Mouse (Mus musculus): ENCODE data around the gene Ahcy. TPM values are rescaled to one million over a fixed set of nuclear protein-coding genes. Genes with fewer than 3 reads are reported as not detected.
A peak's percentile ranks its signal among the peaks of the same experiment; 100 is the strongest.

Gene Ahcy
- polyA plus RNA-seq, 1 experiment from 2014 or later, result 85.6 TPM

DNA sequence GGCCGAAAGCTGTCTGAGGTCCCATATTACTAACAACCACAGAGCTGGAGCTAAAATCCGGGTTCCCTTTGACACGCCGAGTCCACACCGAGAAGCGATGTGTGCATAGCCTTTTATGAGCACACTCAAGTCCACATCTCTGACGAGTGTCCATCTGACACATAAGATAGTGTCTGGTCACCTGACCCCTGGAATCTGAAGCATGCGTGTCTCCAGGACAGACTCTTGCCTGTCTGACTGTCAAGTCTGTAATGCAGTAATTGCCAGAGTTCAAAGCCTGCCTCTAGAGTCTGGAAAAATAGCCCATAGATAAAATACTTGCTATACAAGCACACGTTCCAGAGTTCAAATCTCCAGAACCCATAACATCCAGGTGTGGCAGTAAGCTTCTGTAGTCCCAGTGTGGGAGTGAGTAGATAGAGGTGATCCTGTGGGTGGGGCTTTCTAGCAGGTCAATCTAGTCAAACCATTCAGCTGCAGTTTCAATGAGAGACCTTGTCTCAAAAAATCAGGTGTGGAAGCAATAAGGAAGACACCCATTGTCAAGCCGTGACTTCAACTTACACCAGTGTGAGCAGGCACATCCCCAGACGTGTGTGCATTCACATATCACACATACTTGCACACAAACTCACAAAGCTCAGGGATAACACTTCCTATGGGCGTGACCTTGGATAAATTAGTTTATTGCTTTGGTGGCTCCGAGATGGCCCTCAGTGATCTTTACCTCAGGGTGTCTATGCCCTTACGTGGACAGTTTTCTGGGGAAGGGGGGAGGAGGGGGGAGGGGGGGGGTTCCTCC is 25.9 kb upstream of the Ahcy start:
- no peak overlapping the region for H3K9ac ChIP-seq
- 63% methylated on average over 14 of the region's 14 CpGs for WGBS
- no peak overlapping the region for H3K4me3 ChIP-seq (ENCODE audit: low read depth, low read length)
- no peaks in the 10 kb centered on the region for H3K36me3 ChIP-seq (ENCODE audit: insufficient read depth)
- no peak for TF ChIP-seq CTCF (IDR thresholded peaks at IDR 0.05; ENCODE audit: low read depth)
- H3K4me1 ChIP-seq (ENCODE audit: insufficient read depth), result no peaks in the 10 kb centered on the region
- H3K27me3 ChIP-seq (ENCODE audit: insufficient read depth, low read length), result no peaks in the 10 kb centered on the region
- DNase-seq (no peak), ATAC-seq (ENCODE audit: insufficient read depth) (no peak)
- H3K4me2 ChIP-seq, result no peak overlapping the region
- H3K9me3 ChIP-seq (ENCODE audit: low read depth, low read length), result no peaks in the 10 kb centered on the region
- H3K27ac ChIP-seq (ENCODE audit: low read depth), result no peak overlapping the region

DNA sequence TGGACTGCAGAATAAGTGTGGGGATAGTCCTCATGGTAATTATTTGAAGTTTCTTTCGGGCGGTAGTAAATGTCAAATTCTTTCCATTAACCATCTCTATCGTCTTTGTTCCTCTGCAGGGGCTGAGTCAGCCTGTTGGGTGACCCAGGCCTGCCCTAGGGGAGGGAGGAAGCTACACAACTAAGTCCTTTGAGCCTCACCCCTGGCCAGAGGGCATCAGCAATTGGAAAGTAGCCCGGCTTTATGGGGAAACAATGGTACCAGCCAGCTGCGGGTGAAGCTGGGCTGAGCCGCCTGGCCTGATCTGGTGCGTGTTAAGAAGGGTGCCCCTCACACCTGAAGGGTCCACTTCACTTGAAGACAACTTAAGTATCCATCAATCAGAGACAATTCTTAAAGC is 25.1 kb upstream of the Ahcy start:
- no peaks in the 10 kb centered on the region for H3K27me3 ChIP-seq (ENCODE audit: insufficient read depth, low read length)
- H3K36me3 ChIP-seq (ENCODE audit: insufficient read depth), result no peaks in the 10 kb centered on the region
- H3K4me1 ChIP-seq (ENCODE audit: insufficient read depth), result no peaks in the 10 kb centered on the region
- no peak overlapping the region for H3K4me3 ChIP-seq (ENCODE audit: low read depth, low read length)
- DNase-seq (no peak), ATAC-seq (ENCODE audit: insufficient read depth) (no peak)
- 64% methylated on average over 7 of the region's 7 CpGs for WGBS
- no peak for TF ChIP-seq CTCF (IDR thresholded peaks at IDR 0.05; ENCODE audit: low read depth)
- H3K27ac ChIP-seq (ENCODE audit: low read depth), result no peak overlapping the region
- H3K4me2 ChIP-seq, result no peak overlapping the region
- no peaks in the 10 kb centered on the region for H3K9me3 ChIP-seq (ENCODE audit: low read depth, low read length)
- H3K9ac ChIP-seq, result no peak overlapping the region

GRCm38 (mm10) chr2:155098720-155099380 is 24.6 kb upstream of the Ahcy start:
- H3K27ac ChIP-seq (ENCODE audit: low read depth), result no peak overlapping the region
- H3K4me1 ChIP-seq (ENCODE audit: insufficient read depth), result no peaks in the 10 kb centered on the region
- WGBS, result 81% methylated on average over 9 of the region's 9 CpGs
- no peak overlapping the region for H3K9ac ChIP-seq
- no peaks in the 10 kb centered on the region for H3K9me3 ChIP-seq (ENCODE audit: low read depth, low read length)
- peak; percentile 55 for DNase-seq
- no peak for ATAC-seq (ENCODE audit: insufficient read depth)
- H3K36me3 ChIP-seq (ENCODE audit: insufficient read depth), result no peaks in the 10 kb centered on the region
- TF ChIP-seq CTCF (IDR thresholded peaks at IDR 0.05; ENCODE audit: low read depth), result peak; percentile 45
- H3K27me3 ChIP-seq (ENCODE audit: insufficient read depth, low read length), result no peaks in the 10 kb centered on the region
- no peak overlapping the region for H3K4me2 ChIP-seq
- no peak overlapping the region for H3K4me3 ChIP-seq (ENCODE audit: low read depth, low read length)

- no peak for TF ChIP-seq CTCF (IDR thresholded peaks at IDR 0.05; ENCODE audit: low read depth)
- Histone ChIP-seq H3K27me3 (ENCODE audit: insufficient read depth, low read length) (no peaks in the 10 kb centered on the region), H3K4me2 (no peak overlapping the region), H3K9ac (no peak overlapping the region), H3K4me3 (ENCODE audit: low read depth, low read length) (no peak overlapping the region), H3K27ac (ENCODE audit: low read depth) (no peak overlapping the region), H3K4me1 (ENCODE audit: insufficient read depth) (no peaks in the 10 kb centered on the region), H3K9me3 (ENCODE audit: low read depth, low read length) (no peaks in the 10 kb centered on the region), H3K36me3 (ENCODE audit: insufficient read depth) (no peaks in the 10 kb centered on the region)
- 24% methylated on average over 4 of the region's 4 CpGs for WGBS
- no peak for ATAC-seq (ENCODE audit: insufficient read depth)
- DNase-seq, result no peak
Observed at GRCm38 (mm10) chr2:155093418-155093817, 19.1 kb upstream of the Ahcy start.

DNA sequence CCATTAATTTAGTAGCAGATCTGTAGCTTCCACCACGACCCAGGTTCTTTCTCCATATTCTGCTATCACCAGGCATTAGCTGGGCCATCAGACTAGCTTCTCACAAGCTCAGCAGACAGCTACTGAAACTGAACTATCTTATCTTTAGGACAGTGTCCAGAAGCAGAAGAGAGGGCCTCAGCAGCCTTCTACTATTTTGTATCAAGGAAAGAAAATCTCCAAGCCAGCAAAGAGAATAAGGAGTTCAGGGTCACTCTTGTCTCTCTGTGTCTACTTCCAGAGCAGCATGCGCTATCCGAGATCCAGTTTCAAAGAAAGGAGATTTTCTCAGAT is 17.4 kb upstream of the Ahcy start:
- 73% methylated on average over 3 of the region's 3 CpGs for WGBS

GRCm38 (mm10) chr2:155090909-155091742 is 16.8 kb upstream of the Ahcy start:
- DNase-seq (no peak), ATAC-seq (ENCODE audit: insufficient read depth) (no peak)
- no peaks in the 10 kb centered on the region for H3K9me3 ChIP-seq (ENCODE audit: low read depth, low read length)
- no peaks in the 10 kb centered on the region for H3K27me3 ChIP-seq (ENCODE audit: insufficient read depth, low read length)
- WGBS, result 52% methylated on average over 13 of the region's 13 CpGs
- no peak overlapping the region for H3K4me2 ChIP-seq
- no peak overlapping the region for H3K9ac ChIP-seq
- H3K4me1 ChIP-seq (ENCODE audit: insufficient read depth), result no peaks in the 10 kb centered on the region
- H3K4me3 ChIP-seq (ENCODE audit: low read depth, low read length), result no peak overlapping the region
- TF ChIP-seq CTCF (IDR thresholded peaks at IDR 0.05; ENCODE audit: low read depth), result no peak
- no peak overlapping the region for H3K27ac ChIP-seq (ENCODE audit: low read depth)
- H3K36me3 ChIP-seq (ENCODE audit: insufficient read depth), result no peaks in the 10 kb centered on the region

More for the DNA sequence above, 17.4 kb upstream of the Ahcy start:
- no peaks in the 10 kb centered on the region for H3K36me3 ChIP-seq (ENCODE audit: insufficient read depth)
- ATAC-seq (ENCODE audit: insufficient read depth) (no peak), DNase-seq (no peak)
- no peak overlapping the region for H3K4me3 ChIP-seq (ENCODE audit: low read depth, low read length)
- H3K4me1 ChIP-seq (ENCODE audit: insufficient read depth), result no peaks in the 10 kb centered on the region
- H3K9ac ChIP-seq, result no peak overlapping the region
- H3K27ac ChIP-seq (ENCODE audit: low read depth), result no peak overlapping the region
- no peak for TF ChIP-seq CTCF (IDR thresholded peaks at IDR 0.05; ENCODE audit: low read depth)
- H3K9me3 ChIP-seq (ENCODE audit: low read depth, low read length), result no peaks in the 10 kb centered on the region
- H3K27me3 ChIP-seq (ENCODE audit: insufficient read depth, low read length), result no peaks in the 10 kb centered on the region
- no peak overlapping the region for H3K4me2 ChIP-seq

GRCm38 (mm10) chr2:155088264-155088663 is 14.0 kb upstream of the Ahcy start:
- Histone ChIP-seq H3K36me3 (ENCODE audit: insufficient read depth) (no peaks in the 10 kb centered on the region), H3K4me2 (no peak overlapping the region), H3K27ac (ENCODE audit: low read depth) (no peak overlapping the region), H3K9ac (no peak overlapping the region), H3K27me3 (ENCODE audit: insufficient read depth, low read length) (no peaks in the 10 kb centered on the region), H3K4me3 (ENCODE audit: low read depth, low read length) (no peak overlapping the region), H3K9me3 (ENCODE audit: low read depth, low read length) (no peaks in the 10 kb centered on the region), H3K4me1 (ENCODE audit: insufficient read depth) (no peaks in the 10 kb centered on the region)
- no peak for ATAC-seq (ENCODE audit: insufficient read depth)
- TF ChIP-seq CTCF (IDR thresholded peaks at IDR 0.05; ENCODE audit: low read depth), result no peak
- WGBS, result 58% methylated on average over 6 of the region's 6 CpGs
- no peak for DNase-seq

All from lung, embryonic 14.5 days (tissue).